Mouse (Mus musculus) splenic B cell, adult 2 months (primary cell): ENCODE data around the gene Cacna1b.

ENCODE experiments used
- DNase-seq: peaks from one replicate; pipeline ENCODE4 v3.0.0-alpha.2; 2011; ENCODE audit warnings: low read depth, low spot score
- H3K27me3 ChIP-seq: 2 replicates; pipeline ENCODE4 v1.6.1; 2012; ENCODE audit warnings: mild to moderate bottlenecking, low read length, moderate library complexity, mixed read lengths; ENCODE audit not compliant: control insufficient read depth, poor library complexity, insufficient read depth, severe bottlenecking
- H3K36me3 ChIP-seq: 2 replicates; pipeline ENCODE4 v1.6.1; 2012; ENCODE audit warnings: mild to moderate bottlenecking, low read length, moderate library complexity, mixed read lengths; ENCODE audit not compliant: control insufficient read depth, poor library complexity, insufficient read depth, severe bottlenecking

Gene Cacna1b

GRCm38 (mm10) chr2:24763115-24763557 is at the start of gene Cacna1b:
Gene Cacna1b (minus strand): TSS chr2:24763152.
- peak; percentile 61 for DNase-seq
- H3K36me3 ChIP-seq: no peaks in the 10 kb centered on the region
- H3K27me3 ChIP-seq: no peaks in the 10 kb centered on the region

GRCm38 (mm10) chr2:24809746-24810145 is 46.8 kb upstream of the Cacna1b start:
- H3K36me3 ChIP-seq: peaks cover 9% of the 10 kb centered on the region
- no peaks in the 10 kb centered on the region for H3K27me3 ChIP-seq
- no peak for DNase-seq

- Histone ChIP-seq H3K27me3 (no peaks in the 10 kb centered on the region), H3K36me3 (peaks cover 14% of the 10 kb centered on the region)
- no peak for DNase-seq
These were observed 44.7 kb upstream of the Cacna1b start for GRCm38 (mm10) chr2:24807691-24808090.

GRCm38 (mm10) chr2:24807036-24807435 is 44.1 kb upstream of the Cacna1b start:
- no peaks in the 10 kb centered on the region for H3K27me3 ChIP-seq
- peaks cover 16% of the 10 kb centered on the region for H3K36me3 ChIP-seq
- no peak for DNase-seq

- Histone ChIP-seq H3K27me3 (no peaks in the 10 kb centered on the region), H3K36me3 (peaks cover 16% of the 10 kb centered on the region)
- DNase-seq: no peak
These were observed 43.2 kb upstream of the Cacna1b start for GRCm38 (mm10) chr2:24806143-24806542.

GRCm38 (mm10) chr2:24805621-24806020 is 42.7 kb upstream of the Cacna1b start:
- DNase-seq: peak; percentile 14
- peaks cover 16% of the 10 kb centered on the region for H3K36me3 ChIP-seq
- no peaks in the 10 kb centered on the region for H3K27me3 ChIP-seq

- no peak for DNase-seq
- no peaks in the 10 kb centered on the region for H3K27me3 ChIP-seq
- H3K36me3 ChIP-seq: no peaks in the 10 kb centered on the region; the same call in none of the 2 replicates
These were observed 34.0 kb upstream of the Cacna1b start for GRCm38 (mm10) chr2:24796833-24797457.

GRCm38 (mm10) chr2:24787250-24787649 is 24.3 kb upstream of the Cacna1b start:
- H3K36me3 ChIP-seq: peaks cover 1% of the 10 kb centered on the region; the same call in 1 of the 2 replicates
- no peak for DNase-seq

GRCm38 (mm10) chr2:24781253-24781652 is 18.3 kb upstream of the Cacna1b start:
- H3K36me3 ChIP-seq: no peaks in the 10 kb centered on the region
- DNase-seq: no peak

More at GRCm38 (mm10) chr2:24787250-24787649, 24.3 kb upstream of the Cacna1b start:
- no peaks in the 10 kb centered on the region for H3K27me3 ChIP-seq

GRCm38 (mm10) chr2:24776831-24777230 is 13.9 kb upstream of the Cacna1b start:
- no peak for DNase-seq
- no peaks in the 10 kb centered on the region for H3K27me3 ChIP-seq
- H3K36me3 ChIP-seq: no peaks in the 10 kb centered on the region

More at GRCm38 (mm10) chr2:24781253-24781652, 18.3 kb upstream of the Cacna1b start:
- H3K27me3 ChIP-seq: no peaks in the 10 kb centered on the region

GRCm38 (mm10) chr2:24775951-24776587 is 13.1 kb upstream of the Cacna1b start:
- H3K36me3 ChIP-seq: no peaks in the 10 kb centered on the region
- H3K27me3 ChIP-seq: no peaks in the 10 kb centered on the region
- DNase-seq: no peak

- Histone ChIP-seq H3K27me3 (no peaks in the 10 kb centered on the region), H3K36me3 (no peaks in the 10 kb centered on the region)
- no peak for DNase-seq
These were observed 11.9 kb upstream of the Cacna1b start for GRCm38 (mm10) chr2:24774832-24775231.

- DNase-seq: no peak
- no peaks in the 10 kb centered on the region for H3K36me3 ChIP-seq
These were observed 7.9 kb upstream of the Cacna1b start for GRCm38 (mm10) chr2:24770861-24771260.

GRCm38 (mm10) chr2:24762446-24762960 is 449 bp downstream of the Cacna1b start:
- DNase-seq: peak; percentile 11
- H3K36me3 ChIP-seq: no peaks in the 10 kb centered on the region
- H3K27me3 ChIP-seq: no peaks in the 10 kb centered on the region

More at GRCm38 (mm10) chr2:24770861-24771260, 7.9 kb upstream of the Cacna1b start:
- H3K27me3 ChIP-seq: no peaks in the 10 kb centered on the region

- no peaks in the 10 kb centered on the region for H3K36me3 ChIP-seq
- peak; percentile 64 for DNase-seq
- no peaks in the 10 kb centered on the region for H3K27me3 ChIP-seq
These were observed 968 bp downstream of the Cacna1b start for GRCm38 (mm10) chr2:24761923-24762445.
